Mouse (Mus musculus): ENCODE measurements around the gene Cdc20b. TPM values are rescaled to one million over a fixed set of nuclear protein-coding genes. Genes with fewer than 3 reads are reported as not detected.

The Cdc20b gene
- polyA plus RNA-seq, 2 experiments, result not detected

DNA sequence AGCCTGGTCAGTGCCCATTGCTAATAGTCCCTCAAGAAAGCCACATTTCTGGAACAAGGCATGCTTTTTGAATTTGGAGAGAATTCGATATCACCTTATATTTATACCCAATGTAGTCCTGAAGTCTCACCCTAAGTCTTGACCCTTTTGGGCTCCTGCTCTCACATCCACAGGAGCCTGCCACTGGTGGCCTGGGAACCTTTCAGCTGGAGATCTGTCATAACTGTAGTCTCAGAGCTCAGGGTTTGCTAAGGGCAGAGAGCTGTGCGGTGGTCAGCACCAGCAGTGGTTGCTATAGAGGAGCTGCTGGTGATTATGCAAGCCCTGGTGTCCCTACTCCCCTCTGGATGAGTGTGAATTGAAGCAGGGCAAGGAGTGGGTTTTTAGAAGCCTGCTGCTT lies 63.5 kb downstream of the Cdc20b start:
- no peak overlapping the region for H3K9ac ChIP-seq (ENCODE audit: low read depth, low read length, severe bottlenecking)
- DNase-seq (ENCODE audit: low spot score), result no peak
- whole genome bisulfite sequencing, result 91% methylated on average over 2 of the region's 2 CpGs

DNA sequence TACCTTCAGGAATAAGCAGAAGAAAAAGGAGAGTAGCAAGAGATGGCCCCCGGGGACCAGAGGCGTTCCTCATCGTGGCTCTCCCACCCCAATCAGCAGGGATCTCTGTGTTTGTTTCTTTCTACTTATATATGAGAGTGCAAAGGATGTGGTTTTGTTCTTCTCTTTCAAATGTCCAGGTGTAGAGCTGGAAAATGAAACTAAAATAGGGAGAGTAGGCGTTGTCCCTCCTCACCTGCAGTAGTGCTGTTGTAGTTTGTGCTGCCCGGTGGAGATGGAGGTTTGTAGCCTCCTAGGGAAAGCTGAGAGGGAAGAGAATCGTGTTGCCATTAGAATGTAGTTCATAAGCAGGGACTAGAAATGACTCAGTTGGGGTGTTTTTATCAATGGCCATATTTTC lies 66.0 kb downstream of the Cdc20b start, which contains the start of gene Gzma:
Gzma (minus strand) TSS at position 103 of the 400 bp plus-strand sequence.
- Histone ChIP-seq H3K27ac (replicated peaks; ENCODE audit: low read depth, low read length) (no peak within 1 kb of the TSS), H3K4me1 (ENCODE audit: control insufficient read depth, insufficient read depth, low read length) (no peaks in the 10 kb centered on the region), H3K4me3 (replicated peaks; ENCODE audit: low read length) (no peak within 1 kb of the TSS), H3K4me2 (replicated peaks; ENCODE audit: low read depth, low read length, severe bottlenecking) (no peak within 1 kb of the TSS), H3K36me3 (ENCODE audit: control insufficient read depth, insufficient read depth, low read length) (no peaks in the 10 kb centered on the region), H3K9ac (ENCODE audit: low read depth, low read length, severe bottlenecking) (no peak within 1 kb of the TSS), H3K27me3 (ENCODE audit: control insufficient read depth, insufficient read depth, low read length) (no peaks in the 10 kb centered on the region), H3K9me3 (ENCODE audit: control insufficient read depth, low read length) (no peaks in the 10 kb centered on the region)
- ATAC-seq (ENCODE audit: low FRiP score, low read depth) (no peak), DNase-seq (ENCODE audit: low spot score) (no peak)
- 83% methylated on average over 6 of the region's 6 CpGs for WGBS
- no peak for TF ChIP-seq POLR2A (IDR thresholded peaks at IDR 0.05; ENCODE audit: borderline replicate concordance, extremely low read depth, insufficient read depth, insufficient read length)

More for the DNA sequence above, 63.5 kb downstream of the Cdc20b start:
- Histone ChIP-seq H3K9me3 (ENCODE audit: control insufficient read depth, low read length) (no peaks in the 10 kb centered on the region), H3K4me2 (replicated peaks; ENCODE audit: low read depth, low read length, severe bottlenecking) (no peak overlapping the region), H3K36me3 (ENCODE audit: control insufficient read depth, insufficient read depth, low read length) (no peaks in the 10 kb centered on the region), H3K4me1 (ENCODE audit: control insufficient read depth, insufficient read depth, low read length) (no peaks in the 10 kb centered on the region), H3K4me3 (replicated peaks; ENCODE audit: low read length) (no peak overlapping the region), H3K27ac (replicated peaks; ENCODE audit: low read depth, low read length) (no peak overlapping the region), H3K27me3 (ENCODE audit: control insufficient read depth, insufficient read depth, low read length) (no peaks in the 10 kb centered on the region)
- no peak for TF ChIP-seq POLR2A (IDR thresholded peaks at IDR 0.05; ENCODE audit: borderline replicate concordance, extremely low read depth, insufficient read depth, insufficient read length)
- ATAC-seq (ENCODE audit: low FRiP score, low read depth), result no peak

DNA sequence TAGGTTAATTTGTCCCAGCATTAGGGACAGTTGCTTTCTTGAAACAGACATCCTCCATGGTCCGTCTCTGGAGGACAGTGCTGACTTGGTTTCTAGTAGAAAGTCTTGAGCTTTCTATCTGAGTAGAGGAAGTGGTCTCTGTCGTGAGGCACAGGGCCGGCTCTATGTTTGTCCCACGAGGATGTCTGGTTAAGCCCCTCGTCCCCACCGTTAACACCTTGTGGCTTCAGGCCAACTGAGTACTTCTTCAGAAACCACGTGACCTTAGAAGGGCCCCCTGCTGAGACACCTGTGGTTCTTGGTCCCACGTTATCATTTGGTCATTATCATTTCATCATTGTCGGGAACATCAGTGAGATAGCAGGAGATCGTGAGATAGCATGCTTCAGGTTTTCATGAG lies 66.9 kb downstream of the Cdc20b start:
- Histone ChIP-seq H3K36me3 (ENCODE audit: control insufficient read depth, insufficient read depth, low read length) (no peaks in the 10 kb centered on the region), H3K9me3 (ENCODE audit: control insufficient read depth, low read length) (no peaks in the 10 kb centered on the region), H3K4me3 (replicated peaks; ENCODE audit: low read length) (no peak overlapping the region), H3K4me2 (replicated peaks; ENCODE audit: low read depth, low read length, severe bottlenecking) (no peak overlapping the region), H3K27me3 (ENCODE audit: control insufficient read depth, insufficient read depth, low read length) (no peaks in the 10 kb centered on the region), H3K27ac (replicated peaks; ENCODE audit: low read depth, low read length) (no peak overlapping the region), H3K9ac (ENCODE audit: low read depth, low read length, severe bottlenecking) (no peak overlapping the region), H3K4me1 (ENCODE audit: control insufficient read depth, insufficient read depth, low read length) (no peaks in the 10 kb centered on the region)
- no peak for TF ChIP-seq POLR2A (IDR thresholded peaks at IDR 0.05; ENCODE audit: borderline replicate concordance, extremely low read depth, insufficient read depth, insufficient read length)
- DNase-seq (ENCODE audit: low spot score) (no peak), ATAC-seq (ENCODE audit: low FRiP score, low read depth) (no peak)
- WGBS, result 66% methylated on average over 10 of the region's 10 CpGs

DNA sequence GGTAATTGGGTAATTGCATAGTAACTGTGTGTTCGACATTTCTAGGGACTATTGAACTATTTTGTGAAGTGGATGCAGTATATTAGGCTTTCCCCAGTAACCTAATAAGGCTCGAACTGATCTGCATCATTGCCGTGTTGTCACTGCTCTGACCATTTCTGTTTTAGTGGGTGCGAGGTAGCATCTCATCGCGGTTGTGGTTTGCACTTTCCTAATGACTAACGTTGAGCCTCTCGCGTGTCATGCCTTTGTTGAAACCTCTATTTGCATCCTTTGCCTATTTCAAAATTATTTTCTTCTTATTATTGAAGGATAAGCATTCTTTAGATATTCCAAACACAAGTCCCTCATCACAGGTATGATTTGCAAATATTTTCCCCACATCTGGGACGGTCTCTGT lies 69.8 kb downstream of the Cdc20b start:
- 85% methylated on average over 10 of the region's 10 CpGs for WGBS

DNA sequence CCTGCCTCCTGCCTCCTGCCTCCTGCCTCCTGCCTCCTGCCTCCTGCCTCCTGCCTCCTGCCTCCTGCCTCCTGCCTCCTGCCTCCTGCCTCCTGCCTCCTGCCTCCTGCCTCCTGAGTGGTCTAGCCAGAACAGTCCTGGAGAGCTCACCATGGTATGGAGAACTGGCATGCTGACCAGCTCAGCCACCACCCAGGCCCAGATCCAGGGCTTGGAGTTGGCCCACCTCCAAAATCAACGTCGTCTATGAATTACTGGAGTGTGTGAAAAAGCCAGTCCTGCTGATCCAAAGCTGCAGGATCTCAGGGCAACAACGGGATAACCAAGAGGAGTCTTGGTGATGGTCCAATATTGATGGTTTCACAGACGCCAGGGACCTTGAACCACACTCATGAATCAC lies 84.1 kb downstream of the Cdc20b start:
- Histone ChIP-seq H3K9ac (ENCODE audit: low read depth, low read length, severe bottlenecking) (no peak overlapping the region), H3K4me3 (replicated peaks; ENCODE audit: low read length) (no peak overlapping the region), H3K4me1 (ENCODE audit: control insufficient read depth, insufficient read depth, low read length) (no peaks in the 10 kb centered on the region), H3K9me3 (ENCODE audit: control insufficient read depth, low read length) (no peaks in the 10 kb centered on the region), H3K27ac (replicated peaks; ENCODE audit: low read depth, low read length) (no peak overlapping the region), H3K27me3 (ENCODE audit: control insufficient read depth, insufficient read depth, low read length) (no peaks in the 10 kb centered on the region), H3K36me3 (ENCODE audit: control insufficient read depth, insufficient read depth, low read length) (no peaks in the 10 kb centered on the region), H3K4me2 (replicated peaks; ENCODE audit: low read depth, low read length, severe bottlenecking) (no peak overlapping the region)
- no peak for ATAC-seq (ENCODE audit: low FRiP score, low read depth)
- 51% methylated on average over 4 of the region's 4 CpGs for WGBS
- DNase-seq (ENCODE audit: low spot score), result no peak
- TF ChIP-seq POLR2A (IDR thresholded peaks at IDR 0.05; ENCODE audit: borderline replicate concordance, extremely low read depth, insufficient read depth, insufficient read length), result no peak

More for the DNA sequence above, 69.8 kb downstream of the Cdc20b start:
- H3K27ac ChIP-seq (replicated peaks; ENCODE audit: low read depth, low read length), result no peak overlapping the region
- no peak overlapping the region for H3K9ac ChIP-seq (ENCODE audit: low read depth, low read length, severe bottlenecking)
- no peak for DNase-seq (ENCODE audit: low spot score)
- ATAC-seq (ENCODE audit: low FRiP score, low read depth), result no peak
- no peaks in the 10 kb centered on the region for H3K9me3 ChIP-seq (ENCODE audit: control insufficient read depth, low read length)
- no peak overlapping the region for H3K4me2 ChIP-seq (replicated peaks; ENCODE audit: low read depth, low read length, severe bottlenecking)
- H3K27me3 ChIP-seq (ENCODE audit: control insufficient read depth, insufficient read depth, low read length), result no peaks in the 10 kb centered on the region
- H3K36me3 ChIP-seq (ENCODE audit: control insufficient read depth, insufficient read depth, low read length), result no peaks in the 10 kb centered on the region
- H3K4me3 ChIP-seq (replicated peaks; ENCODE audit: low read length), result no peak overlapping the region
- no peaks in the 10 kb centered on the region for H3K4me1 ChIP-seq (ENCODE audit: control insufficient read depth, insufficient read depth, low read length)
- no peak for TF ChIP-seq POLR2A (IDR thresholded peaks at IDR 0.05; ENCODE audit: borderline replicate concordance, extremely low read depth, insufficient read depth, insufficient read length)

Data from limb, embryonic 14.5 days (tissue).